Mouse (Mus musculus) layer of hippocampus, adult 9-10 months (tissue): ENCODE measurements around the gene Ppa1.
"Not testable (repeated sequence)": the region's sequence is repeated elsewhere in the genome, so short reads cannot be mapped to it uniquely, and the experiment has no call there.

Experiments
- DNase-seq: peaks from one replicate; pipeline ENCODE4 v3.0.0; 2022; ENCODE audit warnings: low spot score

The Ppa1 gene

GRCm38 (mm10) chr10:61647790-61648736 lies at the start of gene Ppa1:
Ppa1 (plus strand) TSS chr10:61648552.
- DNase-seq: peak; percentile 39

- no peak for DNase-seq
Measured at GRCm38 (mm10) chr10:61599556-61600114, 48.7 kb upstream of the Ppa1 start.

GRCm38 (mm10) chr10:61602283-61603033 lies 45.9 kb upstream of the Ppa1 start:
- no peak for DNase-seq

GRCm38 (mm10) chr10:61604376-61605065 lies 43.8 kb upstream of the Ppa1 start:
- DNase-seq: no peak

GRCm38 (mm10) chr10:61605381-61605780 lies 43.0 kb upstream of the Ppa1 start:
- not testable (repeated sequence) for DNase-seq

GRCm38 (mm10) chr10:61605851-61606250 lies 42.5 kb upstream of the Ppa1 start:
- no peak for DNase-seq

GRCm38 (mm10) chr10:61608233-61608632 lies 40.1 kb upstream of the Ppa1 start:
- DNase-seq: no peak

- DNase-seq: no peak
Measured at GRCm38 (mm10) chr10:61610650-61611235, 37.6 kb upstream of the Ppa1 start.

- DNase-seq: no peak
Measured at GRCm38 (mm10) chr10:61614311-61614710, 34.0 kb upstream of the Ppa1 start.

GRCm38 (mm10) chr10:61618528-61618927 lies 29.8 kb upstream of the Ppa1 start:
- DNase-seq: no peak

GRCm38 (mm10) chr10:61621681-61622080 lies 26.7 kb upstream of the Ppa1 start:
- no peak for DNase-seq

GRCm38 (mm10) chr10:61623874-61624273 lies 24.5 kb upstream of the Ppa1 start:
- DNase-seq: not testable (repeated sequence)

GRCm38 (mm10) chr10:61624771-61625170 lies 23.6 kb upstream of the Ppa1 start:
- DNase-seq: no peak

- DNase-seq: no peak
Measured at GRCm38 (mm10) chr10:61625381-61626257, 22.7 kb upstream of the Ppa1 start.

- DNase-seq: no peak
Measured at GRCm38 (mm10) chr10:61626551-61626950, 21.8 kb upstream of the Ppa1 start.

GRCm38 (mm10) chr10:61627195-61627937 lies 21.0 kb upstream of the Ppa1 start:
- no peak for DNase-seq

GRCm38 (mm10) chr10:61627938-61628250 lies 20.5 kb upstream of the Ppa1 start:
- no peak for DNase-seq

GRCm38 (mm10) chr10:61632445-61632844 lies 15.9 kb upstream of the Ppa1 start:
- no peak for DNase-seq

- DNase-seq: no peak
Measured at GRCm38 (mm10) chr10:61637055-61637454, 11.3 kb upstream of the Ppa1 start.

- no peak for DNase-seq
Measured at GRCm38 (mm10) chr10:61640363-61640762, 8.0 kb upstream of the Ppa1 start.
